Mouse (Mus musculus): Measurements from ENCODE around the gene Col23a1. TPM values are rescaled to one million over a fixed set of nuclear protein-coding genes. Genes with fewer than 3 reads are reported as not detected.

Gene Col23a1
- polyA plus RNA-seq (2014; fragmentation: Nextera tagmentation; extraction: Ambion mirVana): 10.7 and 11.1 TPM in 2 replicates

- H3K9me3 ChIP-seq (ENCODE audit: control insufficient read depth, low read length): no peaks in the 10 kb centered on the region
- WGBS: under 1% methylated on average over 36 of the region's 38 CpGs
- no peaks in the 10 kb centered on the region; the same call in 1 of the 2 replicates for H3K27me3 ChIP-seq (ENCODE audit: control insufficient read depth, insufficient read depth, low read length)
- H3K4me2 ChIP-seq: peak within 1 kb of the TSS; percentile 68
- no peaks in the 10 kb centered on the region for H3K36me3 ChIP-seq (ENCODE audit: control insufficient read depth, insufficient read depth, low read length)
- ATAC-seq (ENCODE audit: low FRiP score): peak; percentile 92
- H3K9ac ChIP-seq (ENCODE audit: low read length): peak within 1 kb of the TSS; percentile 58
- peak; percentile 98 for DNase-seq (ENCODE audit: low spot score, missing footprints)
- peak within 1 kb of the TSS; percentile 60 for H3K4me3 ChIP-seq (ENCODE audit: low read depth, low read length)
- no peaks in the 10 kb centered on the region; the same call in 1 of the 2 replicates for H3K4me1 ChIP-seq (ENCODE audit: control insufficient read depth, insufficient read depth, low read length)
- H3K27ac ChIP-seq (ENCODE audit: low read depth, low read length): no peak within 1 kb of the TSS
Measured at GRCm38 (mm10) chr11:51289564-51290041, at the start of gene Col23a1. Gene Col23a1 (plus strand): TSS chr11:51289920.

- no peaks in the 10 kb centered on the region for H3K4me1 ChIP-seq (ENCODE audit: control insufficient read depth, insufficient read depth, low read length)
- DNase-seq (ENCODE audit: low spot score, missing footprints) (no peak), ATAC-seq (ENCODE audit: low FRiP score) (no peak)
- 88% methylated on average over 2 of the region's 2 CpGs for WGBS
- no peak overlapping the region for H3K4me3 ChIP-seq (ENCODE audit: low read depth, low read length)
- H3K36me3 ChIP-seq (ENCODE audit: control insufficient read depth, insufficient read depth, low read length): no peaks in the 10 kb centered on the region
- no peaks in the 10 kb centered on the region for H3K27me3 ChIP-seq (ENCODE audit: control insufficient read depth, insufficient read depth, low read length)
- H3K9me3 ChIP-seq (ENCODE audit: control insufficient read depth, low read length): no peaks in the 10 kb centered on the region
- H3K9ac ChIP-seq (ENCODE audit: low read length): no peak overlapping the region
- no peak overlapping the region for H3K27ac ChIP-seq (ENCODE audit: low read depth, low read length)
- H3K4me2 ChIP-seq: no peak overlapping the region
Measured at GRCm38 (mm10) chr11:51242897-51243296, 46.8 kb upstream of the Col23a1 start.

GRCm38 (mm10) chr11:51257006-51257405 lies 32.7 kb upstream of the Col23a1 start:
- Histone ChIP-seq H3K36me3 (ENCODE audit: control insufficient read depth, insufficient read depth, low read length) (no peaks in the 10 kb centered on the region), H3K4me1 (ENCODE audit: control insufficient read depth, insufficient read depth, low read length) (no peaks in the 10 kb centered on the region), H3K9ac (ENCODE audit: low read length) (no peak overlapping the region), H3K27me3 (ENCODE audit: control insufficient read depth, insufficient read depth, low read length) (no peaks in the 10 kb centered on the region), H3K27ac (ENCODE audit: low read depth, low read length) (no peak overlapping the region), H3K4me2 (no peak overlapping the region), H3K9me3 (ENCODE audit: control insufficient read depth, low read length) (no peaks in the 10 kb centered on the region), H3K4me3 (ENCODE audit: low read depth, low read length) (no peak overlapping the region)
- WGBS: 89% methylated on average over 4 of the region's 4 CpGs
- no peak for DNase-seq (ENCODE audit: low spot score, missing footprints)
- ATAC-seq (ENCODE audit: low FRiP score): no peak

GRCm38 (mm10) chr11:51261680-51262219 lies 28.0 kb upstream of the Col23a1 start, which contains the start of gene Clk4:
Gene Clk4 (plus strand): TSS chr11:51261730.
- Histone ChIP-seq H3K4me3 (ENCODE audit: low read depth, low read length) (peak within 1 kb of the TSS; percentile 95), H3K27me3 (ENCODE audit: control insufficient read depth, insufficient read depth, low read length) (no peaks in the 10 kb centered on the region), H3K36me3 (ENCODE audit: control insufficient read depth, insufficient read depth, low read length) (no peaks in the 10 kb centered on the region), H3K9ac (ENCODE audit: low read length) (peak within 1 kb of the TSS; percentile 96), H3K4me2 (peak within 1 kb of the TSS; percentile 83), H3K4me1 (ENCODE audit: control insufficient read depth, insufficient read depth, low read length) (peaks cover 15% of the 10 kb centered on the region), H3K9me3 (ENCODE audit: control insufficient read depth, low read length) (no peaks in the 10 kb centered on the region), H3K27ac (ENCODE audit: low read depth, low read length) (no peak within 1 kb of the TSS; the same call in 1 of the 2 replicates)
- WGBS: 82% methylated on average over 3 of the region's 3 CpGs
- ATAC-seq (ENCODE audit: low FRiP score): no peak
- no peak for DNase-seq (ENCODE audit: low spot score, missing footprints)

- H3K27me3 ChIP-seq (ENCODE audit: control insufficient read depth, insufficient read depth, low read length): no peaks in the 10 kb centered on the region
- H3K9ac ChIP-seq (ENCODE audit: low read length): peak within 1 kb of the TSS; percentile 96
- H3K4me2 ChIP-seq: peak within 1 kb of the TSS; percentile 83
- peak; percentile 100 for DNase-seq (ENCODE audit: low spot score, missing footprints)
- H3K36me3 ChIP-seq (ENCODE audit: control insufficient read depth, insufficient read depth, low read length): no peaks in the 10 kb centered on the region
- peak within 1 kb of the TSS; percentile 95 for H3K4me3 ChIP-seq (ENCODE audit: low read depth, low read length)
- peak within 1 kb of the TSS; percentile 78 for H3K27ac ChIP-seq (ENCODE audit: low read depth, low read length)
- 10% methylated on average over 57 of the region's 57 CpGs for WGBS
- peaks cover 15% of the 10 kb centered on the region for H3K4me1 ChIP-seq (ENCODE audit: control insufficient read depth, insufficient read depth, low read length)
- no peaks in the 10 kb centered on the region for H3K9me3 ChIP-seq (ENCODE audit: control insufficient read depth, low read length)
- peak; percentile 99 for ATAC-seq (ENCODE audit: low FRiP score)
Measured at GRCm38 (mm10) chr11:51262342-51263285, 27.1 kb upstream of the Col23a1 start, which contains the start of gene BC049762. Gene BC049762 (minus strand): TSS chr11:51263046.

- Histone ChIP-seq H3K9me3 (ENCODE audit: control insufficient read depth, low read length) (no peaks in the 10 kb centered on the region), H3K4me2 (peak overlapping the region; percentile 83), H3K4me3 (ENCODE audit: low read depth, low read length) (peak overlapping the region; percentile 95), H3K4me1 (ENCODE audit: control insufficient read depth, insufficient read depth, low read length) (peaks cover 15% of the 10 kb centered on the region), H3K9ac (ENCODE audit: low read length) (peak overlapping the region; percentile 96), H3K27me3 (ENCODE audit: control insufficient read depth, insufficient read depth, low read length) (no peaks in the 10 kb centered on the region), H3K36me3 (ENCODE audit: control insufficient read depth, insufficient read depth, low read length) (no peaks in the 10 kb centered on the region), H3K27ac (ENCODE audit: low read depth, low read length) (peak overlapping the region; percentile 78)
- ATAC-seq (ENCODE audit: low FRiP score) (peak; percentile 77), DNase-seq (ENCODE audit: low spot score, missing footprints) (peak; percentile 96)
- WGBS: under 1% methylated on average over 50 of the region's 50 CpGs
Measured at GRCm38 (mm10) chr11:51263286-51263831, 26.4 kb upstream of the Col23a1 start.

- DNase-seq (ENCODE audit: low spot score, missing footprints) (no peak), ATAC-seq (ENCODE audit: low FRiP score) (no peak)
- Histone ChIP-seq H3K4me1 (ENCODE audit: control insufficient read depth, insufficient read depth, low read length) (peaks cover 15% of the 10 kb centered on the region), H3K27me3 (ENCODE audit: control insufficient read depth, insufficient read depth, low read length) (no peaks in the 10 kb centered on the region), H3K4me2 (peak overlapping the region; percentile 83), H3K36me3 (ENCODE audit: control insufficient read depth, insufficient read depth, low read length) (no peaks in the 10 kb centered on the region), H3K27ac (ENCODE audit: low read depth, low read length) (no peak overlapping the region), H3K9me3 (ENCODE audit: control insufficient read depth, low read length) (no peaks in the 10 kb centered on the region), H3K4me3 (ENCODE audit: low read depth, low read length) (peak overlapping the region; percentile 95), H3K9ac (ENCODE audit: low read length) (peak overlapping the region; percentile 47; the same call in 1 of the 2 replicates)
- WGBS: 41% methylated on average over 6 of the region's 6 CpGs
Measured at GRCm38 (mm10) chr11:51264352-51264751, 25.4 kb upstream of the Col23a1 start.

- 0 out of 2 replicates have a peak overlapping the region, but pooled peaks have one; percentile 9 for H3K9ac ChIP-seq (ENCODE audit: low read length)
- peak overlapping the region; percentile 83 for H3K4me2 ChIP-seq
- H3K27ac ChIP-seq (ENCODE audit: low read depth, low read length): no peak overlapping the region
- no peak for ATAC-seq (ENCODE audit: low FRiP score)
- H3K4me3 ChIP-seq (ENCODE audit: low read depth, low read length): no peak overlapping the region
- H3K9me3 ChIP-seq (ENCODE audit: control insufficient read depth, low read length): no peaks in the 10 kb centered on the region
- no peaks in the 10 kb centered on the region for H3K36me3 ChIP-seq (ENCODE audit: control insufficient read depth, insufficient read depth, low read length)
- H3K27me3 ChIP-seq (ENCODE audit: control insufficient read depth, insufficient read depth, low read length): no peaks in the 10 kb centered on the region
- peak; percentile 89 for DNase-seq (ENCODE audit: low spot score, missing footprints)
- peaks cover 15% of the 10 kb centered on the region for H3K4me1 ChIP-seq (ENCODE audit: control insufficient read depth, insufficient read depth, low read length)
- WGBS: 59% methylated on average over 3 of the region's 3 CpGs
Measured at GRCm38 (mm10) chr11:51265326-51265725, 24.4 kb upstream of the Col23a1 start.
